Mouse (Mus musculus): Measurements from ENCODE around the gene Rtp2.

Rtp2 gene

DNA sequence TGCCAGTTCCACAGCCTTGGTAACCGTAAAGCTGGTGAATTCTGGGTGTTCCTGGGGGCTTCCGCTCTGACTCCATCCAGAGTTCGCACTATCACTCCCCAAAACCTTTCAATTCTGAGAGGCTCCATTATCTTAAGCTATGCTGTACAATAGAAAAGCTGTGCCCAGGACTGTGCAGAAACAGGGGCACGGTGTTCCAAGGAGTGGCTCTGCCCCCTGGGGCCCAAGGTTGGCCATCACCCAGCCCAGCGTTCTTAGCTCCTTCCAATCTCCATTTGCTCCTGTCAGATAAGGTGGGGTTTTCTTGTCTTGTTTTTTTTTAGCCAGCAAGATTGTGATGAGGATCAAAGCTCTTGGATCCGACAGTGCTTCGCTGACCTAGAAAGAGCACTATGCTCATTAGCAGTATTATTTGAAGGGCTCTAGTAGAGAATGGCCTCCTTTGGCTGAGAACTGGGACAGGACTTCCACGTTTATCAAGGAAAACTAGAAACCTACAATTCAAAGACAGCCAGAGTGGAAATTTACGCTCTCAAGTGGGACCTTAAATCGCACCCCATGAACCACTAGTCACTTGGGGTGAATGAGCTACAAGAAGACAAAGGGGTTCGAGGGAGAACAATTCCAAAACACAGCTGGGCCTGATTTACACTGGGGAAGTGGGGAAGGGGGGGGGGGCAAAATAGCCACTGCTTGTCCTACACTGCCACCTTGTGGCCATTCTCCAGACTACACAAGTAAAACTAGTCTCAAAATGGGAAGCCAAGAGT lies 21.2 kb upstream of the Rtp2 start:
- in situ Hi-C loops (cut with MboI; ENCODE audit: unreplicated experiment in 2 of 2) = no loop called here

DNA sequence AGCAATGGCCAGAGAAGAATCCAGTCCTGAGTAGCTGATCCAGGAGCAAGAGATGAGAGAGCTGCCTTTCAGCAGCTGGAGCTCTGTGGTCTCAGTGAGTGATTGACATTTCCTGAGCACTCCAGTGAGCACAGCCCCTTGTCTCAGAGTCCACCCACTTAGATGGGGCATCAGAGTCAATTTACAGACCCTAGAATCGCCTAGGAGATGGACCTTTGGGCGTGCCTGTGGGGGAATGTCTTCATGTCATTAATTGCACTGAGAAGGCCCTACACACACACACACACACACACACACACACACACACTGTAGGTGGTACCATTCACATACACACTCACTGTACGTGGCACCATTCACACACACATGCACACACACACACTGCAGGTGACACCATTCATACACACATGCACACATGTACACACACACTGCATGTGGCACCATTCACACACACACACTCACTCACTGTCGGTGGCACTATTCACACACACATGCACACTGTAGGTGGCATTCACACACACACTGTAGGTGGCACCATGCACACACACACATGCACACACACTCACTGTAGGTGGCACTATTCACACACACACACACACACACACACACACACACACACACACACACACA lies 20.0 kb upstream of the Rtp2 start:
- in situ Hi-C loops (cut with MboI; ENCODE audit: unreplicated experiment in 2 of 2) = no loop called here

DNA sequence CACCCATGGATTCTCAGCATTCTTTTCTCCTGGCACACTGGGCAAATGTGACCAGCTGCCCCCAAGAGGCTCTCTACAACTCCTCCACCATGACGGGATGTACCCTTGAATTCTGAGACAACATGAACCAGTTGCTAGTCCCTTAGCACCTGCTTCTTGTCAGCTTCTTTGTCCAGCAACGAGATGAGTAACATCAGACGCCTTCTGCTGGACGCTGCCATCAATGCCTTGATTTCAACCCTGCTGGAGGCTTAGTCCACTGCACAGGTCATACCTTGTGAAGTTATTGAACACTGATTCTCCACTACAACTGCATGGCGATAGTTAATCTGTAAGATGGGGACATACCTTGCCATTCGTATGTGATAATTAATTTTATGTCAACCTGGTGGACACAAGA lies 15.5 kb upstream of the Rtp2 start:
- in situ Hi-C loops (cut with MboI; ENCODE audit: unreplicated experiment in 2 of 2) = no loop called here

GRCm38 (mm10) chr16:23944801-23945200 lies 12.6 kb upstream of the Rtp2 start:
- in situ Hi-C loops (cut with MboI; ENCODE audit: unreplicated experiment in 2 of 2) = no loop called here

DNA sequence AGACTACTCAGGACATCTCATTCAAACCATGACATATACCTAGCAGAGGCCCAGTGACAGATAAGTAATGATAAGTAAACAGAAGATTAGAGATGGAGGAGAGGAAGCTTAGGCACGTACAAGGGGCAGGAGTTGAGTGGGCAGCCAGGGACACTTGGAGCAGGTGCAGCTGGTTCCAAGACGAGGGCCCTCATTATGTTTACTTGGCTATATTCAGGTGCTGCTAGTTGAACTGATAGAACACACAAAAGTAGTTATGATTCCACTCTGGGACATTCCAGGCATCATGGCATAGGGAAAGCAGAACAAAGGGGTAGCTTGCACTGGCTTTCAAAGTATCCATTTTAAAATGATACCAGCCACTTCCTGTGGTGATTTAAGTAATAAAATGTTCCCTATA lies 2.2 kb upstream of the Rtp2 start:
- in situ Hi-C loops (cut with MboI; ENCODE audit: unreplicated experiment in 2 of 2) = no loop called here

GRCm38 (mm10) chr16:23931275-23931674 lies 919 bp downstream of the Rtp2 start:
- in situ Hi-C loops (cut with MboI; ENCODE audit: unreplicated experiment in 2 of 2) = no loop called here

DNA sequence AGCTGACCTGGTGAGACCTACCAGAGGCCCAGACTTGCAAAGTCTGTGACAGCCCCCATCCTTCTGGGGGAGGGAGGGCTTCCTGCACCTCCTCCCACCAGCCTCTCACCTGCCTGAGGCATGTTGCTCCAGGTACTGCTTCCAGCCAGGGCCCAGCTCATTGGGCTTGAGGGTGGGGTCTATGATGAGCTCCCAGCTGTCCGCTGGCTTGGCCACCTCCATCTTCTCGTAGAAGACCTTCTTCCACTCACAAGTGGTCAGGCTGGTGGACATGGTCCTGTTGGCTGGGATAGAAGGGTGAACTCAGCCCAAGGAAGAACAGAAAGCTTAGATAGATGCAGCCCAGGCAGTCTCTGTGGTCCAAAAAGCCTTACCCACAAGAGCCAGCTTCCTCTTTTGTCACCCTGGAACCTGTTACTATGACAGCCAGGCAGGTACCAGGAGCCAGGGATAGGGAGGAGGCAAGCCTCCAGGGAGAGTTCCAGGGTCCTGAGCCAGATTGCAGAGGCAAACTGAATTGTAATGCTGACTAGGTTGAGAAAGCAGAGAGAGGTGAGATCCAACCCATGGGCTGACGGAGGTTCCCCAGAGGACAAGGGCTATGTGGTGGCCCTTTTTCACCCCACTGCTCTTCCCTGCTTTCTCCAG lies 1.6 kb downstream of the Rtp2 start:
- in situ Hi-C loops (cut with MboI; ENCODE audit: unreplicated experiment in 2 of 2) = no loop called here

- in situ Hi-C loops (cut with MboI; ENCODE audit: unreplicated experiment in 2 of 2) = no loop called here
Measured at GRCm38 (mm10) chr16:23927301-23928114, 4.7 kb downstream of the Rtp2 start.

DNA sequence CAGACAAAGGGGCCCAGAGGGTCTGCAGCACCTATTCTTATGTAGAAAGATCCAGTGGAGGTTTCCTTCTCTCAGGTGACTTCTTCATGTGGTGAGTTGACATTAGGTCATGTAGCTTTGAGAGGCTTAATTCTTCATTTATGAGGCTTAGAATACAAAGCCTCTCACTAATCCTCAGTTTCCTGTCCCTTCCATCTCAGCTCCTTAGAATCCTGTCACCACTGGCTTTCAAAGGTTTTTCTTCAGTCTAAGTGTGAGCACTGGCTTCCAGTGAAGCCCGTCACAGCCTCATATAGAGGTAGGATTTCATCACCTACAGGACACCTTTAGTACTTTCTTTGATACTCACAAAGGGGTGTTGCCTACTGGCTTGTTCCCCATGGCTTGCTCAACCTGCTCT lies 9.3 kb downstream of the Rtp2 start:
- in situ Hi-C loops (cut with MboI; ENCODE audit: unreplicated experiment in 2 of 2) = loop anchor here in 1 of 2 experiments (25.0 kb wide), 1 partner anchor 1611 kb away; no protein-coding TSS in a partner anchor

- in situ Hi-C loops (cut with MboI; ENCODE audit: unreplicated experiment in 2 of 2) = loop anchor here in 1 of 2 experiments (25.0 kb wide), 1 partner anchor 1609 kb away; no protein-coding TSS in a partner anchor
Measured at GRCm38 (mm10) chr16:23921697-23922096, 10.5 kb downstream of the Rtp2 start.

DNA sequence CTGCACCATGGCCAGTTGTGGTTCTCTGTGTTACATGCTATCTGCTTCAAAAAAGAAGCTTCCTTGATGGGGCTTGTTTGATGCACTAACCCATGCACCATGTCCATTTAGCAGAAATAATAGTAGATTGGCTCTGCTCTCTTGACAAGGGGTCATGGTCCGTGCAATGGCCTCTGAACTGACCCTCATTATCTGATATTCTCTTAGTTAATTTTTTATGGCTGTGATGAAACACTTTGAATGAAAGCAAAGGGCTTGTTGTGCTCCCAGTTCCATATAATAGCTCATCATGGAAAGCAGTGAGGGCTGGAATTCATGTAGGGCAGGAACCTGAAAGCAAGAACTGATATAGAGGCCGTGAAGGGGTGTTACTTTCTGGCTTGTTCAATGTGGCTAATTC lies 12.8 kb downstream of the Rtp2 start:
- in situ Hi-C loops (cut with MboI; ENCODE audit: unreplicated experiment in 2 of 2) = loop anchor here in 1 of 2 experiments (25.0 kb wide), 1 partner anchor 1607 kb away; no protein-coding TSS in a partner anchor

DNA sequence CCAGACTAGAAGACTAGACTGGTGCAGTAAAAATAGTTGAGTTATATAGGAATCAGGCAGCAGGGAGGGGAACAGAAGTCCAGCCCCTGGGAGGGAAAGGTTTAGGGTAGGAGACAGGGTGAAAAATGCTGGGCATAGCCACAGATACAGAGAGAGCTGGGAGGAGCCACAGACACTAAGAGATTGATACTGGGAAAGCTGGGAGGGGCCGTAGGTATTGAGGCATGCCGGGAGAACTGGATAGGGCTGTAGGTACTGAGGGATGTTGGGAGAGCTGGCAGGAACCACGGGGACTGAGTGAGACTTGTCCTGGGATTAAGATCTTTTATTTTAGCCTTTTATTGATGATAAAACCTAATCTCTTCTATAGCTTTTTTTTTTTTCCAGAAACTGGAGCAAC lies 18.8 kb downstream of the Rtp2 start:
- in situ Hi-C loops (cut with MboI; ENCODE audit: unreplicated experiment in 2 of 2) = loop anchor here in 1 of 2 experiments (25.0 kb wide), 1 partner anchor 1601 kb away; no protein-coding TSS in a partner anchor

GRCm38 (mm10) chr16:23912741-23913140 lies 19.5 kb downstream of the Rtp2 start:
- in situ Hi-C loops (cut with MboI; ENCODE audit: unreplicated experiment in 2 of 2) = loop anchor here in 1 of 2 experiments (25.0 kb wide), 1 partner anchor 1600 kb away; no protein-coding TSS in a partner anchor

DNA sequence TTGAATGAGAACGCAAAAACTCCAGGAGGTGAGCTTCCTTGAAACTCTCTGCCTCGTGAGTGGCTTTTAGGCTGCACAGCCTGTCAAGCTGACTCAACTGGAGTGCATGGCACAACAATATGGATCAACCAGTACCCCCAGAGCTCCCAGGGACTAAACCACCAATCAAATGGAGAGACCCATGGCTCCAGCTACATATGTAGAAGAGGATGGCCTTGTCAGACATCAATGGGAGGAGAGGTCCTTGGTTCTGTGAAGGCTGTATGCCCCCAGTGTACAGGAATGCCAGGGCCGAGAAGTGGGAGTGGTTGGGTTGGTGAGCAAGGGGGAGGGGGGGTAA lies 23.2 kb downstream of the Rtp2 start:
- in situ Hi-C loops (cut with MboI; ENCODE audit: unreplicated experiment in 2 of 2) = loop anchor here in 1 of 2 experiments (25.0 kb wide), 1 partner anchor 1597 kb away; no protein-coding TSS in a partner anchor

DNA sequence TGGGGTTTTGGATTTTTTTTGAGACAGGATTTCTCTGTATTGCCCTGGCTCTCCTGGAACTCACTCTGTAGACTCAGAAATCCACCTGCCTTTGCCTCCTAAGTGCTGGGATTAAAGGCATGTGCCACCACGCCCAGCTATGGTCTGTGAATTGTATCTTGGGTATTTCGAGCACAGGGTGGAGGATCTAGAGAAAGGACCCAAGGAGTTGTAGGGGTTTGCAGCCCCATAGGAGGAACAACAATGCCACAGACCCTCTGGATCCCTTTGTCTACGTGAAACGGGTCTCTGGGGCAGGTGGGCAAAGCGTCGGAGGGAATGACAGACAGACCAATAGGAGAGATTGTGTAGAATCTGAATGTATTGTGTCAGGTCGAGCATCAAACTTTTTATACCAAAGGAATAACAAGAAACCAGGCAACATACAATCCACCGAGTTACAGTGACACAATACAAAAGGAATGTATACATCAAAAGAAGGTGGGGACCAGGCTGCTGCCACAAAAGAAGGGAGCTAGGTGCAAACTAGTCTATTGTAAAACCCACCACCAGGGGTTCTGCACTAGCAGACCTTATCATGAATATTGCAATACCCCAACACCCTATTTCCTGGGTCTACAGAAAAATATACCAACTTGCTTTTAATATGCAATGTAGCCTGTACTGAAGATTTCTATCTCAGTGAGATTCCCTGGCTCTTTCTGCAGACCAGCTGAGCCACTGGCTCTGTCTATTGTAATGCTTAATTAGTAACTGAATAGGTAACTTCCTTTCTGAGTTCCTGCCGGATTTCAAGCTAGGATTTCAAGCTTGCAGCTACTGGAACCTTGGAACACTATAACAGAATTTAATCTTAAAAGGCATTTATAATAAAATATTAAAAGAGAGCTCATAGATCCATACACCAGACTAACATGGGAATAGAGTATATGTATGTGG lies 23.8 kb downstream of the Rtp2 start:
- in situ Hi-C loops (cut with MboI; ENCODE audit: unreplicated experiment in 2 of 2) = loop anchor here in 1 of 2 experiments (25.0 kb wide), 1 partner anchor 1596 kb away; no protein-coding TSS in a partner anchor

- in situ Hi-C loops (cut with MboI; ENCODE audit: unreplicated experiment in 2 of 2) = loop anchor here in 1 of 2 experiments (25.0 kb wide), 1 partner anchor 1594 kb away; no protein-coding TSS in a partner anchor
Measured at GRCm38 (mm10) chr16:23906586-23906985, 25.6 kb downstream of the Rtp2 start.

DNA sequence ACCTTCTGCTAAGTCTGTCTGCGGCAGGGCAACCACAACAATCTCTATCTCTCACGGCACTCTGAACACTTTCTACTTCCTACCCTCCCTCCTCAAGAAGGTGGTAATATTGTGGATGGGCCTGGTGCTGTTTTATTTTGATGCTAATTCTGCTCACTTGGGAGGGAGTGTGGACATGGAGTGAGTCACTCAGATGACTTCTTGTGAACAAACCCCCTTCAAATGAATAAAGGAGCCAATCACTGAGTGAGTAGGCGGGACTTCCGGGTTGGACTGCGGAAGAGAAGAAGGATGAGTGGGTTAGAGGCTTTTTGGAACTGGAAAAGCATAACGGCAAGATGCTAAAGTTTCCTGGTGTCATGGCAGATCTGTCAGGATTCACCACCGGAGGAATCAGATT lies 30.8 kb downstream of the Rtp2 start:
- in situ Hi-C loops (cut with MboI; ENCODE audit: unreplicated experiment in 2 of 2) = loop anchor here in 1 of 2 experiments (25.0 kb wide), 1 partner anchor 1589 kb away; no protein-coding TSS in a partner anchor

DNA sequence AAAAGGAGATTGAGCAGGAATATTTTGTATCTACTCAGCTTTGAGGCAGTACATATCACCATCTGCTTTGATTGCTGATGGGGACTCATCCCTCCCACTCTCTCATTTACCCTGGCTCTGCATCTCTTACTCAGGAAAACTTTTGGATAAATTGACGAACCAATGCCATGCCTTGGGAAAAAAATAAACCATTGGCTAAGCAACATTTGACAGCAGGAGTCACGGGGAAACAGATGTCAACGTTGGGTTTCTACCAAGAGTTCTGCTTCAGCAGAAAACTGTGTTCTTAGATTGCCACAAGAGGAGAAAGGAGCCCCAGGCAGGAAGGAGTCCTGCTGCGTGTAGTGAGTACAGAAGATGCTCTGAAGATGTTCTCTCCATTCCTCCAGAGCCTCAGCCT lies 32.1 kb downstream of the Rtp2 start:
- in situ Hi-C loops (cut with MboI; ENCODE audit: unreplicated experiment in 2 of 2) = loop anchor here in 1 of 2 experiments (25.0 kb wide), 1 partner anchor 1588 kb away; no protein-coding TSS in a partner anchor

DNA sequence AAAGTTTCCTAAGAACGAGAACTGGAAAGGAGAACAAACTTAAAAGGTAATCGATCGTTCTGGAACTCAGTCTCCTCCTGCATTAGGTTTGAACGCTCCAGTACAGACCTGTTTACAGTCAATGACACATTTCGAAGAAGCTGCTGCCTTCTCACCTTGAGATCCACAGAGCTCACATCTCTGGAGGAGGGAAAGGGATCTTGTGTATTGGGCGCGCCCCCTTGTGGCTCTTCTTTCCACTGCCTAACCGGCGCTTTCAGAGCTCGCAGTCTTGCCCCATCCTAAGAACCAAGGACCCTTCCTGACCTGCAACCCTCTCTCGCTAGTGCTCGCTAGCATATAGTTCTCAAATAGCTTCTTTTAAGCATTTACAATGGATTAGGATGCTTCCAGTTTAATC lies 33.4 kb downstream of the Rtp2 start:
- in situ Hi-C loops (cut with MboI; ENCODE audit: unreplicated experiment in 2 of 2) = loop anchor here (5.0 to 10.0 kb wide), 7 partner anchors 347 to 814 kb away; partner anchors contain the start of gene St6gal1 (in 1 of the 2)

Measured in v-Abl transformed pro-B cells (cell line).